Mouse (Mus musculus) lung, postnatal 10 days (tissue): Measurements from ENCODE around the gene Ttc5.
"Not testable (repeated sequence)": the region's sequence is repeated elsewhere in the genome, so short reads cannot be mapped to it uniquely, and the experiment has no call there.

Experiments used
- DNase-seq: peaks from one replicate; pipeline ENCODE4 v3.0.0; 2021

Gene Ttc5

GRCm38 (mm10) chr14:50785251-50785637 is at the start of gene Ttc5:
Gene Ttc5 (minus strand): TSS chr14:50785519.
- DNase-seq: peak; percentile 94

DNA sequence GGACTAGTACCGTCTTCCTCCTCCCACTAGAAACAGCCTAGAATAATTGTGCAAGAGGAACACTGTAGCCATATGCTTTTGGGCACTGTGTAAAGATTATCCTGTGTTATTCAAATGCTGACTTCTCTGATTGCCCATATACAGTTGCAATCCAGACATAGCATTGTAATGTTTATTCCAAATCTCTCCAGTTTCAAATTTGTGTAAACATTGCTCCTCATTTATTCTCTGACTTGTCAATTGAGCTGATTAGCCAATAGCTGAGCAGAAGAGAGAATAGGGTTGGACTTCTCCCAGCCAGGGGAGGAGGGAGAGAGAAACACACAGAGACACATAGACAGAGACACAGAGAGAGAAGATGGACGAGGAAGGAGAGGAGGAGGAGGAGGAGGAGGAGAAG is 49.1 kb upstream of the Ttc5 start:
- DNase-seq: peak; percentile 68

DNA sequence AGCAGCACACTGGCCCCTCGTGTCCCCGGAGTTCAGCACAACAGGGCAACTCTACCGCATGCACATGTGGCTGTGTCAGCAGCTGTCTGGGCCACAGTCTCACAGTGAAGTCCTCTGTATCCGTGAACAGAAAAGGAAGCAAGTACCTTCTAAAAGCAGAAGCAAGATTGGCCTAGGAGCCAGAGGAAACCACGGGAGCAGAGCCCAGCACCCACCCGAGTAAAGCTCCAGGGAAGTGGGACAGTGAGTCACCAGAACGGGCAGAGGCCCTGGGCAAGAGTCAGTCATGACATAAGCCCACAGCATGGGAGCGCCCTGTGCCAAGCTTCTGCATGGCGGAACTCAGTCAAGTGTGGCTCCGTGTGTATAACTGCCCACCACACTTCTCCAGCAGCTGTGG is 48.6 kb upstream of the Ttc5 start:
- peak; percentile 51 for DNase-seq

- no peak for DNase-seq
Measured at GRCm38 (mm10) chr14:50829878-50830277, 44.6 kb upstream of the Ttc5 start.

- no peak for DNase-seq
Measured at GRCm38 (mm10) chr14:50826579-50826978, 41.3 kb upstream of the Ttc5 start.

DNA sequence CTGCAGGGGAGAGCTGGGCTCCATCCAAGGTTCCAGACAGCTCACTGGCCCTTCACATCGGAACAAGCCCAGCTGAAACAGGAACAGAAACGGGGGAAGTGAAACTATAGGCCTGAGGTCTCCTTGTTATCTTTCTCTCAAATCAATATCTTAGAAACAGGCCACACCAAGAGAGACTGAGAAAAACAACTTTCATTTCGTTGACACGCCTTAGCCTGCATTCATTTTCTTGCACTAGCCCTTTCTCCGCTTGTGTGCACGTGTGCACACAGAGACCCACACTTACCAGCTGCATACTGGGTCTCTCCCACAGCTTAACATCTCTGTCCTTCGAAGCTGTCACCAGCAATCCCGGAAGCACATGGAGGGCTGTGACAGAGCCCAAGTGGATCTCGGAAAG is 38.9 kb upstream of the Ttc5 start:
- no peak for DNase-seq

- no peak for DNase-seq
Measured at GRCm38 (mm10) chr14:50823240-50823639, 37.9 kb upstream of the Ttc5 start.

DNA sequence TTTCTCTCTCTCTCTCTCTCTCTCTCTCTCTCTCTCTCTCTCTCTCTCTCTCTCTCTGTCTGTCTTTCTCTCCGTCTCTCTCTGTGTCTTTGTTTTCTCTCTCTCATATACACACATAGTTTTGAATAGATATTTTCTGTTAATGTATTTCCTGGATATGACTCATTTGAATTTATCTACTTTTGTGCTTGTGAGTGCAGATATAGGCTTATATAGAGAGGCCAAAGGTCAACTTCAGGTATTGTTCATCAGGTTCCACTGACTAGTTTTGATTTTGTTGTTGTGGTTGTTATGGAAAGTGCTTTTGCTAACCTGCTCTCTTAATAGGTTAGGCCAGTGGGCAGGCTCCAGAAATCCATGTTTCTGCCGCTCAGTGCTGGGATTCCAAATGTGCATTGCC is 27.7 kb upstream of the Ttc5 start:
- DNase-seq: no peak

GRCm38 (mm10) chr14:50807487-50808072 is 22.3 kb upstream of the Ttc5 start, which contains the start of the genes Ccnb1ip1 and Parp2:
Gene Ccnb1ip1 (minus strand): TSS chr14:50807732.
Gene Parp2 (plus strand): TSS chr14:50807841.
- peak; percentile 98 for DNase-seq

DNA sequence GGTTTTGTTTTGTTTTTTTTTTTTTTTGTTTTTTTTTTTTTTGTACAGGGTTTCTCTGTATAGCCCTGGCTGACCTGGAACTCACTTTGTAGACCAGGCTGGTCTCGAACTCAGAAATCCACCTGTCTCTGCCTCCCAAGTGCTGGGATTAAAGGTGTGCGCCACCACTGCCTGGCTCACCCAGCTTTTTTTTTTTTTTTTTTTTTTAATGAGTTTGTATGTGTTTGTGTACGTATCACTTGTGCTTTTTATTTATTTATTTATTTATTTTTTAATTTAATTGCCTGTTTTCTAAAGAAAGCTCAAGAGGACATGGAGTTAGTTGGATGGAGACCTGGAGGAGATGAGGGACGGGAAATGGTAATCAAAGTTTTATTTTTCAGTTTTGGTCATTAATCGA is 21.1 kb upstream of the Ttc5 start:
- not testable (repeated sequence) for DNase-seq

DNA sequence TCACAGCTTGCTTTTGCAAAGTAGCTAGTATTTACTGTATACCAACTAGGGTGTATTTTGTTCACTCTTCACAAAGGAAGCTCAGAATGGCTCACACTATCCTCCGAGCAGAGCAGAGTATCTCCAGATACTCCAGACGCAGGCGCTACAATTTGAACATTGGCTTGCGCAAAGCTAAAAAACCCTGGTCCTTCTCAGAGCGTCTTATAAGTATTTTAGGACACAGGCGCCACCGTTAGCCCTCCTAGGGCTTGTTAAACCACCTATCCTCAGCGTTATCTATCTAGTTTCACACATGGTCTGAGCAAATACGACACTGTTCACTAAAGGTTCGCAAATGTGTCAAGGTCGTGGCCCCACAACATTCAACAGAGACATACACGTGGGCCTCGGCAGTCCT is 19.4 kb upstream of the Ttc5 start:
- no peak for DNase-seq

- DNase-seq: peak; percentile 30
Measured at GRCm38 (mm10) chr14:50802843-50803562, 17.7 kb upstream of the Ttc5 start.

DNA sequence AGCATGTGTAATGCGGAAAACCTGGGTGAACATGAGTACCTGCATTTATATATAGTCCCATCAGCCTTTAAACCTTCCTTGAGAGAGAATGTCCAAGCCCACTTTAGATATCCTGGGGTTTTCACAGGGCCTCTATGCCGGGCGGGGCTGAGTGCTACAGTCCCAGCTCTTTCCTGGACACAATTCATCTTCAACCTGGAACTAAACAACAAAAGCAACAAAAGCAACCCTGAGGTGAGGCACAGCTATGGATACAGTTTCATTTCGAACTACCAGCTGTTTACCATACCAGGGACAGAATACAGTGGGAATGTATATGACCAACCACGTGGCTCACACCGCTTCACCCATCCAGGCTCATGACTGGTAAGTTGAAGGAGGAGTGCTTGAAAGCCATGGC is 17.1 kb upstream of the Ttc5 start:
- DNase-seq: no peak

GRCm38 (mm10) chr14:50799502-50800259 is 14.4 kb upstream of the Ttc5 start:
- peak; percentile 51 for DNase-seq

DNA sequence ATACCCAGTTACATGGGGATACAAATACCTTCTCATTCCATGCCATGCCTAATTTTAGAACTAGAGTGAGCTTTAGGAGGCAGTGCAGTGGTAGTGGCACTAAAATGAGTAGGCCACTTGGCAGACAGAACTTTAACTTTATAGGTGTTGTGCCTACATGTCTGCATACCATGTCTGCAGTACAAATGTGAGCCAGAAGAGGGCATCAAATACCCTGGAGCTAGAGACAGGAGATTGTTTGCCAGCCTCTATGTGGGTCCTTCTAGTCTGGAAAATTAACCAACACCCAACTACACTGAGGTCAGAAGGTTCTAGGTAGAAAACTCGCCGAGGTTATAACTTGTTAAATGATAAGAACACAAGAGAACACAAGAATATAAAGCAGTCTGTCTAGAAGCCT is 13.2 kb upstream of the Ttc5 start:
- DNase-seq: peak; percentile 21

- no peak for DNase-seq
Measured at GRCm38 (mm10) chr14:50796464-50796863, 11.1 kb upstream of the Ttc5 start.

GRCm38 (mm10) chr14:50795965-50796364 is 10.6 kb upstream of the Ttc5 start:
- no peak for DNase-seq

- DNase-seq: no peak
Measured at GRCm38 (mm10) chr14:50795261-50795935, 10.1 kb upstream of the Ttc5 start.

DNA sequence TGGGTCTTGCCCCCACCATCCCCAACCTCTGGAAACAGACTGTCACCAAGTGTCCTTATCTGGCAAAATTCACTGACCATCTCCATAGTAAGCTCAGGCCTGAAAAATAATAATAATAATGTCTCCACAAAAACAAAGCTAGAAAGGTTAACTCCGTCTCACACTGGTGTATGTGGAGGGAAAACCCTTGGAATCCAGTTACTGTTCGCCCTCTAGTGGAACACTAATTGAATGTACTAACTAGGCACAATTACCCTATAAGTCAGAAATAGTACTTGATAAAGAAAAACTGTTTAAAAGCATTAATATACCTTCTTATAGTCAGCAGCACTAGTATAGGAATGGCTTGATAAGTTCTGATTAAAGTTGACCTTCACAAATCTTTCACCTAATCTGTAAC is 2.8 kb upstream of the Ttc5 start:
- no peak for DNase-seq

- DNase-seq: peak; percentile 15
Measured at GRCm38 (mm10) chr14:50784391-50785250, 698 bp downstream of the Ttc5 start.

GRCm38 (mm10) chr14:50782166-50782565 is 3.2 kb downstream of the Ttc5 start:
- DNase-seq: no peak

- DNase-seq: peak; percentile 7
Measured at GRCm38 (mm10) chr14:50771342-50771741, 14.0 kb downstream of the Ttc5 start.
